Mouse (Mus musculus): ENCODE results near the gene Tnfsf10. TPM values are rescaled to one million over a fixed set of nuclear protein-coding genes. Genes with fewer than 3 reads are reported as not detected.

Gene Tnfsf10
- polyA plus RNA-seq, 1 experiment = 1.1 TPM

DNA sequence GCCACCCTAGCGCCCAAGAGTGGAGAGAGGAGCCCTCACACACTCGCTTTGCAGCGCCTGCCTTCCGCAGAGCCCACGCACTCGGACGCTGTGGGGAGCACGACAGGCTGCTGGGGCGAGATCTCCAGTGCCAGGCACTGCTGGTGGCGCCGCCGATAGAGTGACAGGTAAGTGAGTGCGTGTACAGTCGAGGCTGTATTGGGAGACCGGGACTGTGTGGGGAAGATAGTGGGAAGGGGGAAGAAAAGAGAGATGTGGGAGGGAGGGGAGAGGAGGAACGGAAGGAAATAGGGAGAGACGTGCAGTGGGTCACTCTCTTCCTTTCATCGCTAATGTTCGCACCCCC lies 54.4 kb downstream of the Tnfsf10 start, which contains the start of gene Ghsr:
TSS of gene Ghsr (plus strand) at position 76 of the 346 bp plus-strand sequence.
- no peak within 1 kb of the TSS for H3K27ac ChIP-seq (ENCODE audit: control insufficient read depth, insufficient read depth, low read depth, low read length, poor library complexity)
- no peak for TF ChIP-seq CTCF (IDR thresholded peaks at IDR 0.05; ENCODE audit: control insufficient read depth, insufficient read depth, low read length)
- no peak for TF ChIP-seq POLR2A (IDR thresholded peaks at IDR 0.05; ENCODE audit: borderline replicate concordance, control insufficient read depth, low read depth, low read length)
- 4% methylated on average over 19 of the region's 19 CpGs for WGBS

DNA sequence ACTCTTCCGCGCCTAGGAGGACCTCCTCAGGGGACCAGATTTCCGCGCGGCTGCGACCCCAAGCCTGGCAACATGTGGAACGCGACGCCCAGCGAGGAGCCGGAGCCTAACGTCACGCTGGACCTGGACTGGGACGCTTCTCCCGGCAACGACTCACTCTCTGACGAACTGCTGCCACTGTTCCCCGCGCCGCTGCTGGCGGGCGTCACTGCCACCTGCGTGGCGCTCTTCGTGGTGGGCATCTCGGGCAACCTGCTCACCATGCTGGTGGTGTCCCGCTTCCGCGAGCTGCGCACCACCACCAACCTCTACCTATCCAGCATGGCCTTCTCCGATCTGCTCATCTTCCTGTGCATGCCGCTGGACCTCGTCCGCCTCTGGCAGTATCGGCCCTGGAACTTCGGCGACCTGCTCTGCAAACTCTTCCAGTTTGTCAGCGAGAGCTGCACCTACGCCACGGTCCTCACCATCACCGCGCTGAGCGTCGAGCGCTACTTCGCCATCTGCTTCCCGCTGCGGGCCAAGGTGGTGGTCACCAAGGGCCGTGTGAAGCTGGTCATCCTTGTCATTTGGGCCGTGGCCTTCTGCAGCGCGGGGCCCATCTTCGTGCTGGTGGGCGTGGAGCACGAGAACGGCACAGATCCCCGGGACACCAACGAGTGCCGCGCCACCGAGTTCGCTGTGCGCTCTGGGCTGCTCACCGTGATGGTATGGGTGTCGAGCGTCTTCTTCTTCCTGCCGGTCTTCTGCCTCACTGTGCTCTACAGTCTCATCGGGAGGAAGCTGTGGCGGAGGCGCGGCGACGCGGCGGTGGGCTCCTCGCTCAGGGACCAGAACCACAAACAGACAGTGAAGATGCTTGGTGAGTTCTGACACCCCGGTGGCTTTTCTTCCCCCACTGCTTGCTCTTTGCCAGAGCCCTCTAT lies 55.2 kb downstream of the Tnfsf10 start:
- H3K4me3 ChIP-seq (replicated peaks; ENCODE audit: control insufficient read depth, low read depth, low read length) = no peak overlapping the region
- TF ChIP-seq CTCF (IDR thresholded peaks at IDR 0.05; ENCODE audit: control insufficient read depth, insufficient read depth, low read length) = no peak
- TF ChIP-seq POLR2A (IDR thresholded peaks at IDR 0.05; ENCODE audit: borderline replicate concordance, control insufficient read depth, low read depth, low read length) = no peak
- H3K27ac ChIP-seq (ENCODE audit: control insufficient read depth, insufficient read depth, low read depth, low read length, poor library complexity) = no peak overlapping the region
- WGBS = 5% methylated on average over 77 of the region's 77 CpGs
- no peaks in the 10 kb centered on the region for H3K4me1 ChIP-seq (ENCODE audit: control insufficient read depth, insufficient read depth, low read length)

More for the DNA sequence above, 54.4 kb downstream of the Tnfsf10 start, which contains the start of gene Ghsr:
- Histone ChIP-seq H3K4me3 (replicated peaks; ENCODE audit: control insufficient read depth, low read depth, low read length) (no peak within 1 kb of the TSS), H3K4me1 (ENCODE audit: control insufficient read depth, insufficient read depth, low read length) (no peaks in the 10 kb centered on the region)

DNA sequence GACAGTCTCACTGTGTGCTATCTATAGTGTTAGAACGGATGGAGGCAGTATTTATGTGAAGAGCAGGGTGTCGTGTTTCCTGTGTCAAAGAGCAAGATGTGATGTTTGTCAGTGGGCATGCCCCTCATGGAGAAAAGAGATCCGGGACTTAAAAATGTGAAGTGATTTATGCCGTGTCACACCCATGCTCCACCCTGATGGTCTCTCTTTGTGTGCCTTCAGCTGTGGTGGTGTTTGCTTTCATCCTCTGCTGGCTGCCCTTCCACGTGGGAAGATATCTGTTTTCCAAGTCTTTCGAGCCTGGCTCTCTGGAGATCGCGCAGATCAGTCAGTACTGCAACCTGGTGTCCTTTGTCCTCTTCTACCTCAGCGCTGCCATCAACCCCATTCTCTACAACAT lies 57.6 kb downstream of the Tnfsf10 start:
- no peak for TF ChIP-seq POLR2A (IDR thresholded peaks at IDR 0.05; ENCODE audit: borderline replicate concordance, control insufficient read depth, low read depth, low read length)
- no peak for TF ChIP-seq CTCF (IDR thresholded peaks at IDR 0.05; ENCODE audit: control insufficient read depth, insufficient read depth, low read length)
- no peak overlapping the region for H3K27ac ChIP-seq (ENCODE audit: control insufficient read depth, insufficient read depth, low read depth, low read length, poor library complexity)
- no peak overlapping the region for H3K4me3 ChIP-seq (replicated peaks; ENCODE audit: control insufficient read depth, low read depth, low read length)
- H3K4me1 ChIP-seq (ENCODE audit: control insufficient read depth, insufficient read depth, low read length) = no peaks in the 10 kb centered on the region
- 55% methylated on average over 9 of the region's 9 CpGs for WGBS

DNA sequence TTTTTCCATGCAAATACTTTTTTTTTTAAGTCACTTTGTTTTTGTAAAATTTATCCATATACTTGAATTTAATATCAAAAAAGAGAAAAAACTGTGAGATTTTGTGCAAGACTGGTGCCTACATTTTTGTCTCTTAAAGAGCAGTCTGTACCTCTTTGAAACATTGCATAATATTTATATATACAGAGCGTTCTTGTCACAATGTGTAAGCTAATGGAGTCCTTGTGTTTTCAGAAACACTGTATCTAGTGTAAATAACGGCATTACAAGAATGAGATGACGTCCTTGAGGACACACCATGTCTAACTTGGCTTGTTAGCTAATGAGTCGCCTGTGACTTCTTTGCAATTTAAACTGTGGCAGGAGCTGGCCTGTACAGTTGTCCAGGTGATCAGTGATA lies 61.1 kb downstream of the Tnfsf10 start:
- H3K4me1 ChIP-seq (ENCODE audit: control insufficient read depth, insufficient read depth, low read length) = no peaks in the 10 kb centered on the region
- TF ChIP-seq CTCF (IDR thresholded peaks at IDR 0.05; ENCODE audit: control insufficient read depth, insufficient read depth, low read length) = no peak
- no peak for TF ChIP-seq POLR2A (IDR thresholded peaks at IDR 0.05; ENCODE audit: borderline replicate concordance, control insufficient read depth, low read depth, low read length)
- H3K4me3 ChIP-seq (replicated peaks; ENCODE audit: control insufficient read depth, low read depth, low read length) = no peak overlapping the region
- no peak overlapping the region for H3K27ac ChIP-seq (ENCODE audit: control insufficient read depth, insufficient read depth, low read depth, low read length, poor library complexity)
- 63% methylated on average over 4 of the region's 4 CpGs for WGBS

DNA sequence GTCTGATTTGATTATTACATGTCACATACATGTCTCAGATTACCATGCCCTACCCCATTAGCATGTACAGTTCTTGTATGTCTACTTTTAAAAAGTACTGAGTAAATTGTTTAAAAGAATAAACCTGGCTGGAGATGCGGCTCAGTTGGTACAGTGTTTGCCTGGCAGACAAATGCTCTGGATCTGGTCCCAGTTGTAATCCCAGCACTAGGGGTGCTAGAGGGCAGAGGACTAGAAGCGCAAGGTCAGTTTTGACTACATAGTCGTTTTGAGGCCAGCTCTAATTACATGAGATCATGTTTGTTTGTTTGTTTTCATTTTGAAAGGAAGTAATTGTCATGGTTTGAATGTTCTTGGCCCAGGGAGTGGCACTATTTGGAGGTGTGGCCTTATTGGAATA lies 68.0 kb downstream of the Tnfsf10 start:
- Histone ChIP-seq H3K4me3 (replicated peaks; ENCODE audit: control insufficient read depth, low read depth, low read length) (no peak overlapping the region), H3K4me1 (ENCODE audit: control insufficient read depth, insufficient read depth, low read length) (no peaks in the 10 kb centered on the region), H3K27ac (ENCODE audit: control insufficient read depth, insufficient read depth, low read depth, low read length, poor library complexity) (no peak overlapping the region)
- 71% methylated on average over 3 of the region's 3 CpGs for WGBS
- TF ChIP-seq CTCF (IDR thresholded peaks at IDR 0.05; ENCODE audit: control insufficient read depth, insufficient read depth, low read length) (no peak), POLR2A (IDR thresholded peaks at IDR 0.05; ENCODE audit: borderline replicate concordance, control insufficient read depth, low read depth, low read length) (no peak)

DNA sequence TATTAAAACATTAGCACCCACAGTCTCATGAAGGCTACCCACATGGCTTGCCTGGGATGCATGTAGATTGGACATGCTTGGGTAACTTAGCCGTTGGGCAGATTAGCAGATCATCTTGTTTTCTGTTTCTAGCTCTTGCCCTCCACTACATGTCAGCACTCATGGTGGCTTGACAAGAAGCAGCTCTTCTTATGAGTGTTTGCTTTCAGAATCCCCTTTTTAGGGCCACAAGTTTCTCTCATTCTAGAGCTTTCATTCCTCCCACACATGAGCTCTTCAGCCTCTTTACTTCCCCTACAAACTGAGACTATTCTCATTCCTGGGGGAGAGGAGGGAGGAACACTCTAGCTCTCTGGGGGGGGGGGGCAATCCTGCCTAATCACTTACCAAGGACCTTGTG lies 73.1 kb downstream of the Tnfsf10 start:
- Histone ChIP-seq H3K4me3 (replicated peaks; ENCODE audit: control insufficient read depth, low read depth, low read length) (no peak overlapping the region), H3K4me1 (ENCODE audit: control insufficient read depth, insufficient read depth, low read length) (no peaks in the 10 kb centered on the region), H3K27ac (ENCODE audit: control insufficient read depth, insufficient read depth, low read depth, low read length, poor library complexity) (no peak overlapping the region)
- TF ChIP-seq POLR2A (IDR thresholded peaks at IDR 0.05; ENCODE audit: borderline replicate concordance, control insufficient read depth, low read depth, low read length) = no peak
- TF ChIP-seq CTCF (IDR thresholded peaks at IDR 0.05; ENCODE audit: control insufficient read depth, insufficient read depth, low read length) = no peak
- WGBS = 81% methylated on average over 1 of the region's 1 CpGs

Other genes with a start within 250 kb of the Tnfsf10 start
- 23.6 and 28.8 TPM in 2 replicates for gene Ect2, start 163.2 kb upstream of the Tnfsf10 start, polyA plus RNA-seq (2011; ENCODE audit: insufficient read depth, insufficient read length, low replicate concordance, missing spikeins)
- gene Nceh1, start 134.1 kb upstream of the Tnfsf10 start, polyA plus RNA-seq (2011; ENCODE audit: insufficient read depth, insufficient read length, low replicate concordance, missing spikeins) = 2.1 and 7.1 TPM in 2 replicates
- not detected in 2 replicates for gene Ghsr, start 54.3 kb downstream of the Tnfsf10 start, polyA plus RNA-seq (2011; ENCODE audit: insufficient read depth, insufficient read length, low replicate concordance, missing spikeins)